Mouse (Mus musculus) megakaryocyte, adult 5-6 weeks (primary cell): ENCODE data around the gene Dnajb8. TPM values are rescaled to one million over a fixed set of nuclear protein-coding genes. Genes with fewer than 3 reads are reported as not detected.

ENCODE experiments used
- ATAC-seq: 2 replicates; pipeline ENCODE4 v1.8.0; 2016; ENCODE audit warnings: mild to moderate bottlenecking, inconsistent platforms; ENCODE audit not compliant: poor library complexity, severe bottlenecking
- total RNA-seq, 2 experiments: library from RNA; stranded (forward) in 1 of 2; stranded (reverse) in 1 of 2; fragments of 153-499, 151-499 nt in 1 of 2; fragments of 221-1000, 200-1000 nt in 1 of 2; gene quantifications; 2 replicates each; pipeline versions ENCODE4 v1.2.3 to v1.2.4; 2015 to 2017

The Dnajb8 gene
- total RNA-seq, 2 experiments from 2014 or later, result not detected

DNA sequence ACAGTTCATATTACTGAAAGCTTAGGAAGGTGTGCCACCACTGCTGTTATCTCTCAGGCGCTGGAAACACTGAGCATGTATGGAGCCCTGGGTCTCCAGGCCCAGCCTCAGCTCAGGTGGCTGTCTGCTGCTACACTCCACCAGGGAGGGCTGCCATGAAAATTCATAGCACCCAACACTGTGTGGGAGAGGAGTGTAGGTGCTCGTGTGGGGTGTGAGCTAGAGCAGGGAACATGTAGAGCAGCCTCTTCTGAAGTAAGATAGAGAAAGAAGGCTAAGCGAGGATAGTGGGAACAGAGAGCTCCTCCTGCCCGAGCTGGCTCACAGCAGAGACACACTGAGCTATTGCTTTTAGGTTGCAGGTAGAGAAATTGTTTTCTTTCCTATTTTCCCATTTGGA is 54.2 kb downstream of the Dnajb8 start:
- ATAC-seq, result no peak

DNA sequence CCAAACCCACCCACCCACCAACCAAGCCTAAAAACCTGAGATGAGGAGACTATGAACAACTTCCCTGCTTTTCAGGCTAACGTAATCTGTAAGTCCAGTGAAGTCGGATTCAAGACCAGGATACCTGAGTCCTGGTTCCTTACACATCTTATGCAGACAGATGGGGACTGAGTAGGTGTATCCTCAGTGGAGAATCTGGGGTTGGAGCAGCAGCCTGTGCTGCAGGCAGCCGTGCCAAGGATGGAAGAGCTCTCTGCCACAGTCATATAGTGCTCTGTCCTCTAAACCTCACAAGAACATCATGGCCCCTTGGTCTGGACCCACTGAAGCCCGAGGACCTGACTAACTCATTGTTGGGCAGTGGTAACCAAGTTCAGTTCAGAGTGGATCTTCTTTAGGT is 55.2 kb downstream of the Dnajb8 start:
- ATAC-seq, result no peak

DNA sequence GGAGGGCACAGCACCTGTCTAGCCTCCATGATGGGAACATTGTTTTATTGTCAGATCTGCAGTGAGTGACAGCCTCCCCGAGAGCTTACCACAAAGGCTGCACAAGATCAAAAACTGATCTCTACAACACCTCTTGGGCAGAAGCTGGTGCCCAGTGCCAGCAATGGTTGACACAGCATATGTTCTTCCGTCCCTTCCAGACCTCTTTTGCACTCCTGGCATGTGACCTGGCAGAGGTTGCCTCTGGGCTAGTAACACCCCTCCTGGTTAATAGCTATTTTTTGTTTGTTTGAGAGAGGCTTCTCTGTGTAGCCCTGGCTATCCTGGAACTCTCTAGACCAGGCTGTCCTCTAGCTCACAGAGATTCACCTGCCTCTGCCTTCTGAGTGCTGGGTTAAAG is 56.1 kb downstream of the Dnajb8 start:
- no peak for ATAC-seq

DNA sequence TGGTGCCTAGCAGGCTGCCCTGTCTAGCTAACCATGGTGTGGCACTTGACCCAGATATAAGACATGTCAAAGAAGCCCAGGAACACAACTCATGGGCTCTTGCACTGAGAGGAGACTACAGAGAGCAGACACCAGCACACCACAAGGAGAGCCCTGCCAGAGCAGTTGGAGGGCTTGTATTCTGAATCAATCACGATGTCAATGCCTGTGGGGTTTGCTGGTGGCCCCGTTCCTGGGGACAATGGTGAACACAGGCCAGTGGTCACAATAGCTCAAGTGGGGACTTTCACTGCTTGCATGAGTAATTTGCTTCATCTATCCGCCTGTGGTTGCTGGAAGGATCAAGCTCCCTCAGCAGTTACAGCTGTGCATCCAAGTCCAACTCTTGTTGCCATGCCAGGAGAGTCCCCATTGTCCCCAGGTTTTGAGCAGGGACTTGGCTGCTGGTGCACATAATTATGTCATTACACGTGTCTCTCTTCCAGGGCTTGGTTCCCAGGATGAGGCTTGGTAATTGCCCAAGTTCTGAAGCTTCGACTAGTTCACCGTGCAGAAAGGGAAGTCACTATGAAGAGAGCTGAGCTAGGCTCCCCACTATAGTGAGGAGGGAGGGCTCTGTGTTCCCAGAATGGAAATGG is 68.2 kb downstream of the Dnajb8 start:
- no peak for ATAC-seq

DNA sequence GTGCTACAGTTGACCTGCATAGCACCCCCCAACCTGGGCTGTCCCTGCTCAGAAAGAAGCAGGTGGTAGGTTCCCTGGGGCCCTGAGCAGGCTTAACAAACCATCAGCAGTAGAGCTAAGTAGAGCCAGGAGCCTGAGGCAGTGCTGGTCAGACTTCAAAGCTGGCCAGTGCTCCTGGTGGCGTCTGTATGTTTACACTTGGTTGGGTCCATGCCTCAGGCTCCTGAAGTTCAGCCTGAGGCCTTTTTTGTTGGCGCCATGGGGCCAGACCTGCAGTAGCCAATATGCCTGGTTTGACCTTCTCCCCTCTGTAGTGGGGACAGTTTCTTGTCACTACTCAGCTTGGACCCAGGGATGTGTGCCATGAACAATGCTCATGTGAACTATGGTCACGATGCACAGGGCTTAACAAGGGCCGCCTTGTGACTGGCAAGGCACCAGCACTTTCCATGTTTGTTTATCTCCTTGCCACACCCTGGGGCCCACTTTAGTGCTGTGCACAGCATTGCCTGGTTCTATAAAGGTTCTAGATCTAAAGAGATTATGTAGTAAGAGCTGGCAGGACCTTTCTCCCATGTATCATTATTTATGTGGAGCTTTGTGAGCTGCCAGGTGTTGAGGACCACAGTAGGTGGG is 70.3 kb downstream of the Dnajb8 start:
- no peak for ATAC-seq

DNA sequence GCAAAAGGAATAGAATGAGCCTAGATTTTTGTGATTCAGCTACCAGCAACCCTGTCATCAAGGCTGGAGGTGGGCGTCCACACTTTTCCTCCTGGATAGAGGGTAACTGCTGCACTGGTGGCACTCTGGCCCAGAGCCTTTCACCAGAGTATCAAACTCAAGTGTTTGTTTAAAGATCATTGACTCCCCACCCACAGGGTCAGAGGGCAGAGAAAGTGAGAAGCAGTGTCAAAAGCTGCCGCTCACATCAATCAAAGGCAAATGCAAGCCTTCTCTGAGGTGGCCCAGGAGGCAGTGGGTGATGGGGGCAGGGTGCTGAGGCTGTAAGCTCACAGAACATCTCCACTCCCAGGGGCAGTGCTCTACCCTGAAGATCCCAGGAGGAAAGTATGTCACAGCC is 77.4 kb downstream of the Dnajb8 start:
- ATAC-seq, result no peak

DNA sequence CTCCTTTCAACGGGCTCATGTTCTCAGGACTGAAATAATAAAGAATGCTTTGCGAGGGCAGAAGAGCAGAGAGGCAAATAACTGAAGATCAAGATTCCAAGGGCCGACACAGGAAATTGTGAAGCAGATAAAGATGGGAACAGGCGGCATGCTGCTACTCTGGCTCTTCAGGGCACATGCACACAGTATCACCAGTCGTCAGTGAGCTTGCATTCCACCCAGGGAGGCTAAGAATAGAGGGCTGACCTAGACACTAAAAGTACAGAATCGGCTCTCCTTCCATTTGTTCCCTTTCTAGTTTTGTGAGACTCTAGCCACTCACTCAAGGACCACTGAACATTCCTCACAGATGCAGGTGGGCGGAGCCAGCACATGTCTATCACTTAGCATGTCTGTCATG is 79.2 kb downstream of the Dnajb8 start:
- no peak for ATAC-seq

Other genes starting within 250 kb of the Dnajb8 start
- 0.11 and 0.14 TPM in 2 replicates for gene H1fx, start 240.6 kb upstream of the Dnajb8 start, total RNA-seq (2015)
- not detected in 2 replicates for gene H1fx, start 240.6 kb upstream of the Dnajb8 start, total RNA-seq (2017)
- gene Rab7, start 177.0 kb upstream of the Dnajb8 start, total RNA-seq (2015), result 429 and 450 TPM in 2 replicates
- gene Rab7, start 177.0 kb upstream of the Dnajb8 start, total RNA-seq (2017), result 132 and 169 TPM in 2 replicates
- gene Rpn1, start 137.8 kb upstream of the Dnajb8 start, total RNA-seq (2015), result 56.6 and 67.2 TPM in 2 replicates
- gene Rpn1, start 137.8 kb upstream of the Dnajb8 start, total RNA-seq (2017), result 130 and 142 TPM in 2 replicates
- 21.4 and 22.3 TPM in 2 replicates for gene Gata2, start 28.4 kb upstream of the Dnajb8 start, total RNA-seq (2015)
- 11.3 and 13.5 TPM in 2 replicates for gene Gata2, start 28.4 kb upstream of the Dnajb8 start, total RNA-seq (2017)
- gene Eefsec, start 224.3 kb downstream of the Dnajb8 start, total RNA-seq (2015), result 10.5 and 11.2 TPM in 2 replicates
- gene Eefsec, start 224.3 kb downstream of the Dnajb8 start, total RNA-seq (2017), result 7.0 and 10.8 TPM in 2 replicates
- gene Ruvbl1, start 243.1 kb downstream of the Dnajb8 start, total RNA-seq (2015), result 22.1 and 24.7 TPM in 2 replicates
- 46.4 and 46.9 TPM in 2 replicates for gene Ruvbl1, start 243.1 kb downstream of the Dnajb8 start, total RNA-seq (2017)